Mouse (Mus musculus) cerebellum, postnatal 10 days (tissue): ENCODE data around the gene Pdhb.

Experiments used
- DNase-seq, 2 experiments: peaks; one replicate each; pipeline ENCODE4 v3.0.0; 2021; ENCODE audit warnings: mixed read lengths in 2 of 2

Gene Pdhb

GRCm38 (mm10) chr14:8172507-8173410 is at the start of gene Pdhb:
Gene Pdhb, minus strand, starts transcription at chr14:8173025.
- peak; percentile 100 for DNase-seq

GRCm38 (mm10) chr14:8222561-8222960 is 49.7 kb upstream of the Pdhb start:
- DNase-seq = no peak

GRCm38 (mm10) chr14:8220912-8221311 is 48.1 kb upstream of the Pdhb start:
- no peak for DNase-seq

GRCm38 (mm10) chr14:8220306-8220705 is 47.5 kb upstream of the Pdhb start:
- peak; percentile 56 to 67 for DNase-seq

- DNase-seq = peak in 1 of 2 experiments; percentile 20
Measured at GRCm38 (mm10) chr14:8219876-8220275, 47.1 kb upstream of the Pdhb start.

- DNase-seq = peak; percentile 66 to 68
Measured at GRCm38 (mm10) chr14:8218730-8219380, 46.0 kb upstream of the Pdhb start.

- DNase-seq = peak; percentile 48 to 58
Measured at GRCm38 (mm10) chr14:8218238-8218637, 45.4 kb upstream of the Pdhb start.

GRCm38 (mm10) chr14:8216100-8216499 is 43.3 kb upstream of the Pdhb start:
- DNase-seq = no peak

- DNase-seq = peak; percentile 38 to 39
Measured at GRCm38 (mm10) chr14:8215208-8215778, 42.5 kb upstream of the Pdhb start.

GRCm38 (mm10) chr14:8214299-8215207 is 41.7 kb upstream of the Pdhb start:
- DNase-seq = peak; percentile 89 to 91

- peak; percentile 100 for DNase-seq
Measured at GRCm38 (mm10) chr14:8213803-8214224, 41.0 kb upstream of the Pdhb start, which contains the start of gene Kctd6. Gene Kctd6, plus strand, starts transcription at chr14:8214140.

- DNase-seq = no peak
Measured at GRCm38 (mm10) chr14:8212996-8213395, 40.2 kb upstream of the Pdhb start.

GRCm38 (mm10) chr14:8209896-8210295 is 37.1 kb upstream of the Pdhb start:
- no peak for DNase-seq

- DNase-seq = peak; percentile 79 to 90
Measured at GRCm38 (mm10) chr14:8208876-8209275, 36.1 kb upstream of the Pdhb start.

GRCm38 (mm10) chr14:8207543-8207942 is 34.7 kb upstream of the Pdhb start:
- DNase-seq = peak; percentile 14 to 29

GRCm38 (mm10) chr14:8207105-8207504 is 34.3 kb upstream of the Pdhb start:
- DNase-seq = peak; percentile 55 to 69

- DNase-seq = peak; percentile 51 to 60
Measured at GRCm38 (mm10) chr14:8206179-8206910, 33.5 kb upstream of the Pdhb start.

- no peak for DNase-seq
Measured at GRCm38 (mm10) chr14:8201715-8202114, 28.9 kb upstream of the Pdhb start.

GRCm38 (mm10) chr14:8200769-8201168 is 27.9 kb upstream of the Pdhb start:
- DNase-seq = peak; percentile 34 to 63

GRCm38 (mm10) chr14:8192727-8193126 is 19.9 kb upstream of the Pdhb start:
- DNase-seq = no peak

GRCm38 (mm10) chr14:8191331-8191965 is 18.6 kb upstream of the Pdhb start:
- DNase-seq = no peak
